Mouse (Mus musculus) cerebellum, postnatal 4 days (tissue): ENCODE measurements around the gene Trpm8.

Source experiments
- DNase-seq, 2 experiments: peaks; one replicate each; pipeline ENCODE4 v3.0.0; 2022; ENCODE audit warnings: low spot score in 2 of 2, mixed read lengths in 1 of 2

The Trpm8 gene

GRCm38 (mm10) chr1:88277098-88277817 lies at the start of gene Trpm8, which contains the start of gene Hjurp:
Trpm8 (plus strand) TSS chr1:88277661.
Hjurp (minus strand) TSS chr1:88277633.
- peak; percentile 100 for DNase-seq

GRCm38 (mm10) chr1:88228121-88228520 lies 49.3 kb upstream of the Trpm8 start:
- DNase-seq: peak in 1 of 2 experiments; percentile 37

- peak in 1 of 2 experiments; percentile 24 for DNase-seq
Measured at GRCm38 (mm10) chr1:88229566-88229965, 47.9 kb upstream of the Trpm8 start.

GRCm38 (mm10) chr1:88229986-88230385 lies 47.5 kb upstream of the Trpm8 start:
- peak in 1 of 2 experiments; percentile 24 for DNase-seq

GRCm38 (mm10) chr1:88230421-88230820 lies 47.0 kb upstream of the Trpm8 start:
- peak in 1 of 2 experiments; percentile 30 for DNase-seq

- DNase-seq: peak in 1 of 2 experiments; percentile 23
Measured at GRCm38 (mm10) chr1:88230981-88231802, 46.3 kb upstream of the Trpm8 start.

GRCm38 (mm10) chr1:88231803-88232499 lies 45.5 kb upstream of the Trpm8 start:
- peak in 1 of 2 experiments; percentile 28 for DNase-seq

GRCm38 (mm10) chr1:88232664-88233380 lies 44.6 kb upstream of the Trpm8 start:
- DNase-seq: peak in 1 of 2 experiments; percentile 32

- peak in 1 of 2 experiments; percentile 36 for DNase-seq
Measured at GRCm38 (mm10) chr1:88233421-88234247, 43.8 kb upstream of the Trpm8 start.

GRCm38 (mm10) chr1:88234248-88234610 lies 43.2 kb upstream of the Trpm8 start:
- no peak for DNase-seq

GRCm38 (mm10) chr1:88234646-88235045 lies 42.8 kb upstream of the Trpm8 start:
- no peak for DNase-seq

- peak in 1 of 2 experiments; percentile 42 for DNase-seq
Measured at GRCm38 (mm10) chr1:88235046-88235893, 42.2 kb upstream of the Trpm8 start.

GRCm38 (mm10) chr1:88235894-88236415 lies 41.5 kb upstream of the Trpm8 start:
- no peak for DNase-seq

- DNase-seq: no peak
Measured at GRCm38 (mm10) chr1:88237311-88237710, 40.1 kb upstream of the Trpm8 start.

GRCm38 (mm10) chr1:88238771-88239170 lies 38.7 kb upstream of the Trpm8 start:
- peak in 1 of 2 experiments; percentile 53 for DNase-seq

GRCm38 (mm10) chr1:88240072-88240471 lies 37.4 kb upstream of the Trpm8 start:
- DNase-seq: no peak

GRCm38 (mm10) chr1:88240579-88240978 lies 36.9 kb upstream of the Trpm8 start:
- DNase-seq: no peak

GRCm38 (mm10) chr1:88243861-88244260 lies 33.6 kb upstream of the Trpm8 start:
- no peak for DNase-seq

- DNase-seq: no peak
Measured at GRCm38 (mm10) chr1:88245881-88246280, 31.6 kb upstream of the Trpm8 start.
